Mouse (Mus musculus) left cerebral cortex, adult 8-10 months (tissue): ENCODE data around the gene Vps35l. TPM values are rescaled to one million over a fixed set of nuclear protein-coding genes. Genes with fewer than 3 reads are reported as not detected.

Experiments
- DNase-seq, 2 experiments: peaks; one replicate each; pipeline ENCODE4 v3.0.0; 2022; ENCODE audit warnings: low spot score in 2 of 2
- total RNA-seq, 4 experiments: library from RNA; stranded (reverse); gene quantifications; 2 replicates each; pipeline ENCODE4 v1.2.4; 2022

Gene Vps35l
- total RNA-seq, 4 experiments from 2014 or later, result 56.2 to 72.5 (median 59.8) TPM

- no peak for DNase-seq
Measured at GRCm38 (mm10) chr7:118776491-118776890, 36.5 kb downstream of the Vps35l start.

GRCm38 (mm10) chr7:118777598-118778394 lies 37.8 kb downstream of the Vps35l start:
- DNase-seq, result peak in 1 of 2 experiments; percentile 42

- DNase-seq, result no peak
Measured at GRCm38 (mm10) chr7:118778561-118778960, 38.5 kb downstream of the Vps35l start.

GRCm38 (mm10) chr7:118783305-118784001 lies 43.4 kb downstream of the Vps35l start:
- DNase-seq, result peak in 1 of 2 experiments; percentile 60

GRCm38 (mm10) chr7:118786091-118786490 lies 46.1 kb downstream of the Vps35l start:
- DNase-seq, result no peak

GRCm38 (mm10) chr7:118787326-118787725 lies 47.3 kb downstream of the Vps35l start:
- no peak for DNase-seq

GRCm38 (mm10) chr7:118788481-118788880 lies 48.5 kb downstream of the Vps35l start:
- DNase-seq, result no peak

GRCm38 (mm10) chr7:118790292-118790691 lies 50.3 kb downstream of the Vps35l start:
- no peak for DNase-seq

GRCm38 (mm10) chr7:118793899-118794298 lies 53.9 kb downstream of the Vps35l start:
- no peak for DNase-seq

GRCm38 (mm10) chr7:118795779-118796178 lies 55.8 kb downstream of the Vps35l start:
- DNase-seq, result no peak

GRCm38 (mm10) chr7:118796838-118797237 lies 56.8 kb downstream of the Vps35l start:
- DNase-seq, result no peak

GRCm38 (mm10) chr7:118797600-118797999 lies 57.6 kb downstream of the Vps35l start:
- DNase-seq, result no peak

- no peak for DNase-seq
Measured at GRCm38 (mm10) chr7:118798105-118798570, 58.1 kb downstream of the Vps35l start.

- no peak for DNase-seq
Measured at GRCm38 (mm10) chr7:118800112-118800734, 60.2 kb downstream of the Vps35l start.

- no peak for DNase-seq
Measured at GRCm38 (mm10) chr7:118801791-118802190, 61.8 kb downstream of the Vps35l start.

GRCm38 (mm10) chr7:118803425-118803824 lies 63.4 kb downstream of the Vps35l start:
- no peak for DNase-seq

GRCm38 (mm10) chr7:118806631-118807411 lies 66.8 kb downstream of the Vps35l start:
- no peak for DNase-seq

GRCm38 (mm10) chr7:118807899-118808298 lies 67.9 kb downstream of the Vps35l start:
- DNase-seq, result no peak

GRCm38 (mm10) chr7:118811407-118812106 lies 71.5 kb downstream of the Vps35l start:
- DNase-seq, result no peak

GRCm38 (mm10) chr7:118813592-118813991 lies 73.6 kb downstream of the Vps35l start:
- DNase-seq, result no peak

GRCm38 (mm10) chr7:118816275-118816674 lies 76.2 kb downstream of the Vps35l start:
- DNase-seq, result no peak
